Mouse (Mus musculus) adrenal gland, adult 18-20 months (tissue): Measurements from ENCODE around the gene Tk1. TPM values are rescaled to one million over a fixed set of nuclear protein-coding genes. Genes with fewer than 3 reads are reported as not detected.
"Not testable (repeated sequence)": the region's sequence is repeated elsewhere in the genome, so short reads cannot be mapped to it uniquely, and the experiment has no call there.

Experiments
- DNase-seq, 2 experiments: peaks; one replicate each; pipeline ENCODE4 v3.0.0; 2021 to 2022; ENCODE audit warnings: low spot score in 2 of 2
- total RNA-seq, 2 experiments: library from RNA; stranded (reverse); gene quantifications; 1 replicate in 1 of 2; 2 replicates in 1 of 2; pipeline ENCODE4 v1.2.3; 2021

Gene Tk1
- total RNA-seq, 2 experiments from 2014 or later = 2.2 to 3.8 TPM

GRCm38 (mm10) chr11:117823411-117823810 is 2.5 kb downstream of the Tk1 start:
- no peak for DNase-seq

- DNase-seq = no peak
Measured at GRCm38 (mm10) chr11:117822728-117823241, 3.1 kb downstream of the Tk1 start.

GRCm38 (mm10) chr11:117821868-117822267 is 4.0 kb downstream of the Tk1 start:
- no peak for DNase-seq

GRCm38 (mm10) chr11:117820173-117820572 is 5.7 kb downstream of the Tk1 start:
- DNase-seq = no peak

- DNase-seq = no peak
Measured at GRCm38 (mm10) chr11:117819095-117819494, 6.8 kb downstream of the Tk1 start.

- DNase-seq = no peak
Measured at GRCm38 (mm10) chr11:117816389-117816996, 9.4 kb downstream of the Tk1 start.

- not testable (repeated sequence) for DNase-seq
Measured at GRCm38 (mm10) chr11:117815850-117816249, 10.0 kb downstream of the Tk1 start.

GRCm38 (mm10) chr11:117814704-117815366 is 11.1 kb downstream of the Tk1 start:
- DNase-seq = no peak

- DNase-seq = no peak
Measured at GRCm38 (mm10) chr11:117813867-117814266, 12.0 kb downstream of the Tk1 start.

GRCm38 (mm10) chr11:117810401-117811046 is 15.4 kb downstream of the Tk1 start:
- peak; percentile 86 for DNase-seq

GRCm38 (mm10) chr11:117809407-117810311 is 16.2 kb downstream of the Tk1 start, which contains the start of the genes Gm20708 and Syngr2:
Gene Gm20708, plus strand, starts transcription at chr11:117809668.
Gene Syngr2, plus strand, starts transcription at chr11:117809668.
- peak; percentile 75 to 82 for DNase-seq

- no peak for DNase-seq
Measured at GRCm38 (mm10) chr11:117806781-117807180, 19.1 kb downstream of the Tk1 start.

- no peak for DNase-seq
Measured at GRCm38 (mm10) chr11:117803166-117803688, 22.7 kb downstream of the Tk1 start.

GRCm38 (mm10) chr11:117801650-117802049 is 24.2 kb downstream of the Tk1 start:
- DNase-seq = no peak

- no peak for DNase-seq
Measured at GRCm38 (mm10) chr11:117800038-117800437, 25.9 kb downstream of the Tk1 start.

GRCm38 (mm10) chr11:117799174-117799573 is 26.7 kb downstream of the Tk1 start:
- no peak for DNase-seq

GRCm38 (mm10) chr11:117798160-117798541 is 27.7 kb downstream of the Tk1 start:
- DNase-seq = no peak

- no peak for DNase-seq
Measured at GRCm38 (mm10) chr11:117797511-117798159, 28.3 kb downstream of the Tk1 start, which contains the start of gene 6030468B19Rik. Gene 6030468B19Rik, plus strand, starts transcription at chr11:117797660.

- DNase-seq = no peak
Measured at GRCm38 (mm10) chr11:117796954-117797353, 28.9 kb downstream of the Tk1 start.

- no peak for DNase-seq
Measured at GRCm38 (mm10) chr11:117794035-117794551, 31.8 kb downstream of the Tk1 start.
